Mouse (Mus musculus): Measurements from ENCODE around the gene Vma21.

DNA sequence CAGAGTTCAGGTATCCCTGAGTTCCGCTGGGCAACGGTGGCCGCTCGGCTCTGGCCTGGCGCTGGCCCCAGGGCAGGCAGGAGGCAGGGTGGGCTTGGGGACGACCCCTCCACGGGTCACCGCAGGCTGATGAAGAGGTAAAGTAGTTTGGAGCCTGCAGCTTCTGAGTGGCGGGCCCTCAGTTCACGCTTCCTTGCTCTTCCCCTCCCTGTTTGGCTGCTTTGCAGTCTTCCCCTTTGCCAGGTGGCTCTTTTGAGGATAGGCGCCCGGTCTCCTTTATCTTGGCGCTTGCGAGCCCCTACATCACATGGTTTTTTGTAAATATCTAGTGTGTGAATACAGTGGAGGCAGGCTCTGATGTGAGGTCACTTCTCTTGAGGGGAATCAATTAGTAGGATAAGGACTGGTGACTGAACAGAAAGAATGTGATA lies 1.2 kb downstream of the Vma21 start:
- TF ChIP-seq POLR2A (IDR thresholded peaks at IDR 0.05; ENCODE audit: extremely low read depth, insufficient read depth, low read length): no peak
- no peak for TF ChIP-seq CTCF (IDR thresholded peaks at IDR 0.05; ENCODE audit: extremely low read depth, insufficient read depth, low read length)
